Mouse (Mus musculus) small intestine, adult 2 months (tissue): Measurements from ENCODE around the gene Pld3. TPM values are rescaled to one million over a fixed set of nuclear protein-coding genes. Genes with fewer than 3 reads are reported as not detected.

ENCODE experiments used
- H3K27ac ChIP-seq: fragments of 200-500 bp; 2 replicates; pipeline ENCODE4 v1.5.1; 2012; ENCODE audit warnings: low read depth, low read length, control low read depth, inconsistent platforms; ENCODE audit not compliant: insufficient read depth
- H3K27me3 ChIP-seq: fragments of 200-500 bp; 2 replicates; pipeline ENCODE4 v1.6.1; 2012; ENCODE audit warnings: mild to moderate bottlenecking, moderate library complexity, low read length, inconsistent platforms; ENCODE audit not compliant: control insufficient read depth, insufficient read depth
- H3K36me3 ChIP-seq: fragments of 200-500 bp; 2 replicates; pipeline ENCODE4 v1.6.1; 2012; ENCODE audit warnings: mild to moderate bottlenecking, low read length, control low read depth, inconsistent platforms; ENCODE audit not compliant: control insufficient read depth, insufficient read depth
- H3K4me1 ChIP-seq: fragments of 200-500 bp; 2 replicates; pipeline ENCODE4 v1.6.1; 2012; ENCODE audit warnings: low read length, inconsistent platforms, mixed read lengths; ENCODE audit not compliant: control insufficient read depth, insufficient read depth, insufficient read length
- H3K4me3 ChIP-seq: fragments of 200-500 bp; 2 replicates; pipeline ENCODE4 v1.5.1; 2012; ENCODE audit warnings: low read depth, mild to moderate bottlenecking, control low read depth, inconsistent platforms, low read length, moderate library complexity
- CTCF ChIP-seq: fragments of 200-500 bp; IDR thresholded peaks from 2 replicates; pipeline ENCODE4 v1.5.1; 2012; ENCODE audit warnings: low read depth, mild to moderate bottlenecking, control low read depth, inconsistent platforms, low read length, moderate library complexity, mixed read lengths; ENCODE audit not compliant: insufficient replicate concordance, insufficient read length; ENCODE audit errors: extremely low read depth
- POLR2A ChIP-seq: fragments of 200-500 bp; IDR thresholded peaks from 2 replicates; pipeline ENCODE4 v1.6.1; 2012; ENCODE audit warnings: low read depth, mild to moderate bottlenecking, control low read depth, inconsistent platforms, low read length, moderate library complexity
- WGBS: fragments of 180-500 bp; shearing (Covaris S2); methylation state at CpG from one replicate; pipeline ENCODE4 v1.1.7; 2018; 5-methylcytosine and 5-hydroxymethylcytosine counted together
- polyA plus RNA-seq: library from polyadenylated mRNA; depleted of rRNA; stranded (reverse); fragments of >200 nt; gene quantifications from 2 replicates; pipeline ENCODE4 v1.2.3, GENCODE M21; 2012; rRNA removed

Pld3 gene
- 72.2 and 75.6 TPM in 2 replicates for polyA plus RNA-seq

DNA sequence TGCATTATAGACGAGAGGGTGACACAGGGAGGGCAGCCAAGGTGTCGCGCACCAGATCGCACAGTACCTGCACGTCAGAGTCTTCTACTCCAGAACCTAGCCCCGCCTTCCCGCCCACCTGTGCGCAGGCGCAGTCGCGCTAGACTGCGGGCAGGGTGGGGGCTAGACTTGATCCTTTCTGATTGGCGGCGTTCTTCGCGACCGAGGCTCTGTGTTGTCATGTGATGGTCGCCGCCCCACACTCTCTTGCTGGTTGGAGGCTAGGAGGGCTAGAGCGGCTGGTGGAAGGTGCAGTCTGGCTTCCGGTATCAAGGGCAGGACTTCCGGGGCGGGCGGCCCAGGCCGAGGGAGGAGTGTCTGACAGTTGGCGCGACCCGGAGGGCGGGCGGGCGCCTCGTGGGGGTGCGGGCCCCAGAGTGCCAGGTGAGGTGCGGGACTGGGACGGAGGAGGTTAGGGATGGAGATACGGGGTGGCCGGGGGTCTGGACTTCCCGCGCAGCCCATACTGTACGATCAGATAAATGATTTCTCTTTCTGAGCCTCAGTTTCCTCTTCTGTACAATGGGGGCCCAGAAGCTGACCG lies at the start of gene Pld3, which contains the start of gene 2310022A10Rik:
TSS of gene Pld3 (minus strand) at position 288 of the 583 bp plus-strand sequence.
TSS of gene 2310022A10Rik (plus strand) at position 303 of the 583 bp plus-strand sequence.
- TF ChIP-seq POLR2A (no peak; the same call in 1 of the 2 replicates), CTCF (no peak)
- H3K4me3 ChIP-seq: peak within 1 kb of the TSS; percentile 82
- H3K4me1 ChIP-seq: no peaks in the 10 kb centered on the region; the same call in 1 of the 2 replicates
- H3K27ac ChIP-seq: no peak within 1 kb of the TSS
- 0% methylated on average over 41 of the region's 41 CpGs for WGBS
- H3K27me3 ChIP-seq: no peaks in the 10 kb centered on the region
- 0 out of 2 replicates have a peak, but pooled peaks cover 2% of the 10 kb centered on the region for H3K36me3 ChIP-seq

DNA sequence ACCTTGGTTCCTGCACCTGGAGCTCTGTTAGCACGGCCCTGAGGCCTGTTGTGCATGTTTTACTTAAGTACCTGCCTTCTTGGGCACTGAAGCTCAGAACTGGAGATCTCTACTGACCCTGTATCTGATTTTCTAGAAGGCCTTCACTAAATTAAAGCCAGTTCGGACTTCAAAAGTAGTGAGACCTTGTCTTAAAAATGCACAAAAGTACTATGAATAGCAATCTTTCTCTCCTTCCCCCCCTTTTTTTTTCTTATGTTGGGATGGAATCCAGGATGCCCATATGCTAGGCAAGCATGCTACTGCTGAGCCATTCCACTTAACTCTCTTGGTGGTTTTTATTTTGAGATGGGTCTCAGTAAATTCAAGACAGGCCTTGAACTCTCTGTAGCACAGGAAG lies 49.1 kb upstream of the Pld3 start:
- H3K27me3 ChIP-seq: no peaks in the 10 kb centered on the region
- H3K27ac ChIP-seq: no peak overlapping the region
- H3K36me3 ChIP-seq: no peaks in the 10 kb centered on the region
- H3K4me3 ChIP-seq: no peak overlapping the region
- no peak for TF ChIP-seq CTCF
- TF ChIP-seq POLR2A: no peak
- WGBS: 55% methylated on average over 2 of the region's 2 CpGs
- H3K4me1 ChIP-seq: peaks cover 19% of the 10 kb centered on the region

GRCm38 (mm10) chr7:27601628-27602027 lies 48.6 kb upstream of the Pld3 start:
- Histone ChIP-seq H3K36me3 (no peaks in the 10 kb centered on the region), H3K27me3 (no peaks in the 10 kb centered on the region), H3K4me3 (no peak overlapping the region), H3K4me1 (peaks cover 15% of the 10 kb centered on the region), H3K27ac (no peak overlapping the region)
- TF ChIP-seq POLR2A: no peak
- no peak for TF ChIP-seq CTCF
- 53% methylated on average over 4 of the region's 4 CpGs for WGBS

GRCm38 (mm10) chr7:27598053-27598452 lies 45.0 kb upstream of the Pld3 start:
- no peak overlapping the region for H3K4me3 ChIP-seq
- peaks cover 11% of the 10 kb centered on the region for H3K4me1 ChIP-seq
- H3K27ac ChIP-seq: no peak overlapping the region
- H3K36me3 ChIP-seq: no peaks in the 10 kb centered on the region
- 77% methylated on average over 7 of the region's 7 CpGs for WGBS
- TF ChIP-seq POLR2A: no peak
- TF ChIP-seq CTCF: no peak
- H3K27me3 ChIP-seq: no peaks in the 10 kb centered on the region

- Histone ChIP-seq H3K27me3 (no peaks in the 10 kb centered on the region), H3K4me3 (no peak overlapping the region), H3K4me1 (peaks cover 11% of the 10 kb centered on the region), H3K27ac (no peak overlapping the region), H3K36me3 (no peaks in the 10 kb centered on the region)
- WGBS: 65% methylated on average over 10 of the region's 10 CpGs
- TF ChIP-seq CTCF (no peak), POLR2A (no peak)
Measured at GRCm38 (mm10) chr7:27596586-27597503, 43.8 kb upstream of the Pld3 start.

GRCm38 (mm10) chr7:27592934-27593645 lies 40.1 kb upstream of the Pld3 start:
- peak overlapping the region; percentile 95 for H3K4me3 ChIP-seq
- H3K27me3 ChIP-seq: no peaks in the 10 kb centered on the region
- H3K4me1 ChIP-seq: peaks cover 8% of the 10 kb centered on the region
- H3K36me3 ChIP-seq: no peaks in the 10 kb centered on the region
- 27% methylated on average over 12 of the region's 12 CpGs for WGBS
- TF ChIP-seq POLR2A (no peak), CTCF (no peak)
- H3K27ac ChIP-seq: peak overlapping the region; percentile 75
